Mouse (Mus musculus): ENCODE measurements around the gene Gm11634. TPM values are rescaled to one million over a fixed set of nuclear protein-coding genes. Genes with fewer than 3 reads are reported as not detected.
"Not testable (repeated sequence)": the region's sequence is repeated elsewhere in the genome, so short reads cannot be mapped to it uniquely, and the experiment has no call there.

Gene Gm11634
- not detected in 2 replicates for total RNA-seq (2012; rRNA removed)
- not detected in 2 replicates for total RNA-seq (2014; rRNA removed)
- not detected in 2 replicates for polyA plus RNA-seq (2012; ENCODE audit: insufficient read length, low read depth)

DNA sequence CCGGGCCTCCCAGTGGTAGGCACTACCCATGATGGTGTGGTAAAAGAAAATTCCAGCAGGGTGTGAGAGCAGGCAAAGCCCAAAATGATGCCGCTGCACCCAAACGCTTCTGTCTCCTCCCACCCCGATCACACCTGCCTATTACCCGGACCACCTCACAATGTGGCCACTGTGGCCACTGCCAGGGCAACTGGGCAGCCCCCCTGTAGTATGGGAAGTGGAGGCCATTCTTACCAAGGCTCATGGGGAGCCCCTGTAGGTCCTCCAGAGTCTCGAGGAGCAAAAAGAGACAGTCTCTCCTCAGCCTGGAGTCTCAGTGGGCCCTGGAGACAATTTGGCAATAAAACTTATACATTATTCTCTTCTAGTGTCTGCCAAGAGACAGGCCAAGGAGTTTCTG lies at the start of gene Gm11634:
TSS of gene Gm11634 (minus strand) at position 101 of the 400 bp plus-strand sequence.
- dilution Hi-C loops (cut with MboI; ENCODE audit: extremely low pct_ligation_motif_present, extremely low pct_unique_long_range_greater_than_20kb, low sequenced_read_pairs) (no loop called here), in situ Hi-C loops (cut with MboI; ENCODE audit: low pct_ligation_motif_present, low pct_unique_long_range_greater_than_20kb, low sequenced_read_pairs) (no loop called here)
- no peaks in the 10 kb centered on the region for H3K36me3 ChIP-seq (replicated peaks in 1 of 2; ENCODE audit: control insufficient read depth in 1 of 2, insufficient read depth in 1 of 2, low read length in 1 of 2)

DNA sequence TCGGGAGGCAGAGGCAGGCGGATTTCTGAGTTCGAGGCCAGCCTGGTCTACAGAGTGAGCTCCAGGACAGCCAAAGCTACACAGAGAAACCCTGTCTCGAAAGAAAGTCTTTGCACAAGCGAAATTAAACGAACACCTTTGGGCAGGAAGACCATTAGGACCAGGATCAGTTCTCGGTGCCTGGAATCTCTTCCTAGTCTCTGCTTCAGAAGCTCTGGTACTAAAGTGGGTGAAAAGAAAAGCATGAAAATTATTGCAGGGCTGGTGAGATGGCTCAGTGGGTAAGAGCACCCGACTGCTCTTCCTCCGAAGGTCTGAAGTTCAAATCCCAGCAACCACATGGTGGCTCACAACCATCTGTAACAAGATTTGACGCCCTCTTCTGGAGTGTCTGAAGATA lies 48.0 kb upstream of the Gm11634 start:
- H3K4me2 ChIP-seq (ENCODE audit: insufficient read depth, low read depth, poor library complexity, severe bottlenecking); H3K9me3 ChIP-seq (replicated peaks; ENCODE audit: low read length); H3K79me2 ChIP-seq (replicated peaks; ENCODE audit: control insufficient read depth, extremely low read depth, insufficient read depth, poor library complexity, severe bottlenecking); H3K9ac ChIP-seq (ENCODE audit: insufficient read depth, low read depth); H3K27ac ChIP-seq (ENCODE audit: insufficient read depth, low read depth); H3K27me3 ChIP-seq (replicated peaks); DNase-seq (ENCODE audit: extremely low read depth); H3K36me3 ChIP-seq (replicated peaks in 1 of 2; ENCODE audit: control insufficient read depth in 1 of 2, insufficient read depth in 1 of 2, low read length in 1 of 2); in situ Hi-C loops (cut with MboI; ENCODE audit: low pct_ligation_motif_present, low pct_unique_long_range_greater_than_20kb, low sequenced_read_pairs); dilution Hi-C loops (cut with MboI; ENCODE audit: extremely low pct_ligation_motif_present, extremely low pct_unique_long_range_greater_than_20kb, low sequenced_read_pairs); H3K4me3 ChIP-seq (replicated peaks in 1 of 3; ENCODE audit: low read depth in 2 of 3, low read length in 2 of 3, poor library complexity in 1 of 3): not testable (repeated sequence)
- H3K4me1 ChIP-seq (ENCODE audit: control insufficient read depth in 1 of 2, insufficient read depth in 2 of 2), result peaks cover 4 to 15% of the 10 kb centered on the region in 2 experiments; a peak in 3 of 4 replicates

More for the DNA sequence above, at the start of gene Gm11634:
- Histone ChIP-seq H3K4me2 (ENCODE audit: insufficient read depth, low read depth, poor library complexity, severe bottlenecking) (no peak within 1 kb of the TSS), H3K4me1 (ENCODE audit: control insufficient read depth in 1 of 2, insufficient read depth in 2 of 2) (no peaks in the 10 kb centered on the region), H3K79me2 (replicated peaks; ENCODE audit: control insufficient read depth, extremely low read depth, insufficient read depth, poor library complexity, severe bottlenecking) (no peaks in the 10 kb centered on the region), H3K27me3 (replicated peaks) (peaks cover 50% of the 10 kb centered on the region), H3K27ac (ENCODE audit: insufficient read depth, low read depth) (no peak within 1 kb of the TSS), H3K9ac (ENCODE audit: insufficient read depth, low read depth) (no peak within 1 kb of the TSS), H3K9me3 (replicated peaks; ENCODE audit: low read length) (peaks cover 3% of the 10 kb centered on the region), H3K4me3 (replicated peaks in 1 of 3; ENCODE audit: low read depth in 2 of 3, low read length in 2 of 3, poor library complexity in 1 of 3) (no peak within 1 kb of the TSS)
- no peak for TF ChIP-seq USF1 (IDR thresholded peaks at IDR 0.05; ENCODE audit: low read depth, low read length)
- TF ChIP-seq ZKSCAN1 (IDR thresholded peaks at IDR 0.05; ENCODE audit: borderline replicate concordance, low read depth, low read length), result no peak
- TF ChIP-seq CHD2 (IDR thresholded peaks at IDR 0.05; ENCODE audit: low read length), result no peak
- TF ChIP-seq MAFK (IDR thresholded peaks at IDR 0.05; ENCODE audit: insufficient replicate concordance, low read length), result no peak
- TF ChIP-seq CTCF (conservative IDR thresholded peaks at IDR 0.05 in 1 of 2, IDR thresholded peaks at IDR 0.05 in 1 of 2; ENCODE audit: low read depth in 2 of 2, low read length in 2 of 2), result no peak
- TF ChIP-seq NRF1 (IDR thresholded peaks at IDR 0.05; ENCODE audit: low read depth, low read length), result no peak
- TF ChIP-seq ELF1 (IDR thresholded peaks at IDR 0.05; ENCODE audit: low read depth, low read length), result no peak
- no peak for TF ChIP-seq SMC3 (IDR thresholded peaks at IDR 0.05; ENCODE audit: low read depth, low read length)
- TF ChIP-seq SIN3A (IDR thresholded peaks at IDR 0.05; ENCODE audit: low read length), result no peak
- TF ChIP-seq KAT2A (IDR thresholded peaks at IDR 0.05; ENCODE audit: insufficient replicate concordance, low read length), result no peak
- TF ChIP-seq MEF2A (IDR thresholded peaks at IDR 0.05; ENCODE audit: borderline replicate concordance, low read depth, low read length), result no peak
- DNase-seq (ENCODE audit: extremely low read depth), result no peak

- H3K9me3 ChIP-seq (replicated peaks; ENCODE audit: low read length); in situ Hi-C loops (cut with MboI; ENCODE audit: low pct_ligation_motif_present, low pct_unique_long_range_greater_than_20kb, low sequenced_read_pairs); H3K27me3 ChIP-seq (replicated peaks); H3K4me3 ChIP-seq (replicated peaks in 1 of 3; ENCODE audit: low read depth in 2 of 3, low read length in 2 of 3, poor library complexity in 1 of 3); DNase-seq (ENCODE audit: extremely low read depth); H3K36me3 ChIP-seq (replicated peaks in 1 of 2; ENCODE audit: control insufficient read depth in 1 of 2, insufficient read depth in 1 of 2, low read length in 1 of 2); dilution Hi-C loops (cut with MboI; ENCODE audit: extremely low pct_ligation_motif_present, extremely low pct_unique_long_range_greater_than_20kb, low sequenced_read_pairs); H3K27ac ChIP-seq (ENCODE audit: insufficient read depth, low read depth); H3K79me2 ChIP-seq (replicated peaks; ENCODE audit: control insufficient read depth, extremely low read depth, insufficient read depth, poor library complexity, severe bottlenecking): not testable (repeated sequence)
- Histone ChIP-seq H3K4me2 (ENCODE audit: insufficient read depth, low read depth, poor library complexity, severe bottlenecking) (peak overlapping the region; percentile 61), H3K9ac (ENCODE audit: insufficient read depth, low read depth) (peak overlapping the region; percentile 66), H3K4me1 (ENCODE audit: control insufficient read depth in 1 of 2, insufficient read depth in 2 of 2) (peaks cover 4 to 15% of the 10 kb centered on the region in 2 experiments; a peak in 3 of 4 replicates)
These were observed 47.3 kb upstream of the Gm11634 start for GRCm38 (mm10) chr11:101646283-101646794.
